Mouse (Mus musculus) layer of hippocampus, postnatal 25 days (tissue): ENCODE data around the gene Plscr1. TPM values are rescaled to one million over a fixed set of nuclear protein-coding genes. Genes with fewer than 3 reads are reported as not detected.

Experiments used
- DNase-seq, 2 experiments: peaks; one replicate each; pipeline ENCODE4 v3.0.0; 2022; ENCODE audit warnings: mixed read lengths in 2 of 2, low spot score in 1 of 2; ENCODE audit errors: extremely low spot score in 1 of 2
- microRNA-seq, 2 experiments: library from miRNA; unstranded; fragments of <30 nt; microRNA quantifications; one replicate each; pipeline ENCODE4 v1.2.0; 2021
- total RNA-seq, 2 experiments: library from RNA; stranded (reverse); gene quantifications; 2 replicates each; pipeline ENCODE4 v1.2.3; 2021

Plscr1 gene
- total RNA-seq, 2 experiments from 2014 or later, result 1.4 to 1.5 TPM

- no peak for DNase-seq
Measured at GRCm38 (mm10) chr9:92293560-92294548, 44.3 kb downstream of the Plscr1 start.

GRCm38 (mm10) chr9:92298288-92298687, 48.7 kb downstream of the Plscr1 start:
- DNase-seq, result no peak

GRCm38 (mm10) chr9:92301213-92301612, 51.7 kb downstream of the Plscr1 start:
- DNase-seq, result no peak

GRCm38 (mm10) chr9:92305075-92305474, 55.5 kb downstream of the Plscr1 start:
- DNase-seq, result no peak

- DNase-seq, result no peak
Measured at GRCm38 (mm10) chr9:92305620-92306220, 56.2 kb downstream of the Plscr1 start.

GRCm38 (mm10) chr9:92309077-92309476, 59.5 kb downstream of the Plscr1 start, which contains the start of gene 1700057G04Rik:
Gene 1700057G04Rik (plus strand): TSS chr9:92309377.
- DNase-seq, result no peak

- DNase-seq, result no peak
Measured at GRCm38 (mm10) chr9:92316791-92317190, 67.2 kb downstream of the Plscr1 start.

Small RNAs within 50 kb of the gene (microRNA-seq; reads per million reads assigned to microRNA genes)
- gene Mir6386, result 0 reads per million in 2 experiments

Other genes with a start within 250 kb of the Plscr1 start
- gene Plscr5, start 56.8 kb upstream of the Plscr1 start, total RNA-seq, result not detected
- gene Plscr2, start 25.9 kb downstream of the Plscr1 start, total RNA-seq, result 1 to 10 TPM; 1.6 to 2.5 TPM
- not detected for gene 1700057G04Rik, start 59.6 kb downstream of the Plscr1 start, total RNA-seq
- gene Plscr4, start 207.6 kb downstream of the Plscr1 start, total RNA-seq, result 1 to 10 TPM; 2.4 TPM